Mouse (Mus musculus) liver, embryonic 16.5 days (tissue): Measurements from ENCODE around the gene Ercc4. TPM values are rescaled to one million over a fixed set of nuclear protein-coding genes. Genes with fewer than 3 reads are reported as not detected.

ENCODE experiments used
- ATAC-seq: fragments of 200-750 bp; cut with Nextera tagmentation; 2 replicates; pipeline ENCODE4 v1.8.0; 2017; ENCODE audit warnings: low read depth, mild to moderate bottlenecking, moderate number of reproducible peaks, moderate library complexity
- H3K27ac ChIP-seq: fragments of 300-500 bp; sonication (generic); 2 replicates; pipeline ENCODE4 v1.5.1; 2014; ENCODE audit warnings: mild to moderate bottlenecking, low read length
- H3K27me3 ChIP-seq: fragments of 300-500 bp; sonication (generic); 2 replicates; pipeline ENCODE4 v1.6.1; 2014; ENCODE audit warnings: low read depth, low read length, mixed read lengths; ENCODE audit not compliant: control insufficient read depth, insufficient read depth
- H3K36me3 ChIP-seq: fragments of 300-500 bp; sonication (generic); 2 replicates; pipeline ENCODE4 v1.6.1; 2014; ENCODE audit warnings: mild to moderate bottlenecking; ENCODE audit not compliant: control insufficient read depth, insufficient read depth
- H3K4me1 ChIP-seq: fragments of 300-500 bp; sonication (generic); 2 replicates; pipeline ENCODE4 v1.6.1; 2014; ENCODE audit warnings: low read depth, low read length, mixed read lengths; ENCODE audit not compliant: control insufficient read depth
- H3K4me2 ChIP-seq: fragments of 300-500 bp; sonication (generic); 2 replicates; pipeline ENCODE4 v1.6.1; 2014; ENCODE audit warnings: low read depth, low read length, mixed read lengths
- H3K4me3 ChIP-seq: fragments of 300-500 bp; sonication (generic); 2 replicates; pipeline ENCODE4 v1.5.1; 2014; ENCODE audit warnings: low read depth, mild to moderate bottlenecking, low read length
- H3K9ac ChIP-seq: fragments of 300-500 bp; sonication (generic); 2 replicates; pipeline ENCODE4 v1.6.1; 2014; ENCODE audit warnings: low read depth, low read length
- H3K9me3 ChIP-seq: fragments of 300-500 bp; sonication (generic); replicated peaks from 2 replicates; pipeline ENCODE4 v1.6.1; 2016; ENCODE audit warnings: low read length; ENCODE audit not compliant: control insufficient read depth
- WGBS: fragments of 180-500 bp; shearing (Covaris S2); extraction: QIAGEN DNeasy Blood & Tissue Kit; methylation state at CpG from one replicate; pipeline ENCODE4 v1.1.7; 2014; ENCODE audit not compliant: insufficient replicate concordance; 5-methylcytosine and 5-hydroxymethylcytosine counted together
- polyA plus RNA-seq: library from polyadenylated mRNA; unstranded; fragments of >200 nt; fragmentation: Nextera tagmentation; extraction: Ambion mirVana; gene quantifications from 2 replicates; pipeline ENCODE4 v1.2.1, GENCODE M21; 2015

The Ercc4 gene
- polyA plus RNA-seq, 1 experiment from 2014 or later, result 3.7 TPM

DNA sequence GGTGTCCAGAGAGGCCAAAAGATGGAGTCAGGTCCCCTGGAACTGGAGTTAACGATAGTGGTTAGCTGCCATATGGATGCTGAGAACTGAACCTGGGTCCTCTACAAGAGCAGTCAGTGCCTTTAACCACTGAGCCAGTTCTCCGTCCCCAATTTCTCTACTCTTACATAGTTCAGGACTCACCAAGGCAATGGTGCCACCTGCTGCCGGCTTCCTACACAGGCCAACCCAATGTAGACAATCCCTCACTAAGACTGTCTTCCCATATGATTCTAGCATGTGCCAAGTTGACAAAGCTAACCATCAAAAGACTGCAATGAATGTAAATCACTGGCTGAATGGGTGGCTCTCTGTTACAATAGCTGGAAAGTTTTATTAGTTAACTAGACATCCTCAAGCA lies 74.9 kb downstream of the Ercc4 start:
- WGBS, result 71% methylated on average over 3 of the region's 3 CpGs
- no peaks in the 10 kb centered on the region for H3K4me1 ChIP-seq
- H3K4me3 ChIP-seq, result no peak overlapping the region
- H3K9me3 ChIP-seq, result no peaks in the 10 kb centered on the region
- H3K36me3 ChIP-seq, result no peaks in the 10 kb centered on the region
- H3K27ac ChIP-seq, result no peak overlapping the region
- no peak overlapping the region for H3K9ac ChIP-seq
- no peak overlapping the region for H3K4me2 ChIP-seq
- no peak for ATAC-seq
- H3K27me3 ChIP-seq, result no peaks in the 10 kb centered on the region

GRCm38 (mm10) chr16:13189430-13190107 lies 80.1 kb downstream of the Ercc4 start:
- Histone ChIP-seq H3K27me3 (no peaks in the 10 kb centered on the region), H3K36me3 (no peaks in the 10 kb centered on the region), H3K4me2 (no peak overlapping the region), H3K9ac (no peak overlapping the region), H3K4me1 (no peaks in the 10 kb centered on the region), H3K27ac (peak overlapping the region; percentile 69), H3K9me3 (no peaks in the 10 kb centered on the region), H3K4me3 (no peak overlapping the region)
- peak; percentile 44; the same call in 1 of the 2 replicates for ATAC-seq
- 32% methylated on average over 12 of the region's 12 CpGs for WGBS

GRCm38 (mm10) chr16:13190471-13190870 lies 81.0 kb downstream of the Ercc4 start:
- 56% methylated on average over 5 of the region's 5 CpGs for WGBS
- Histone ChIP-seq H3K4me3 (no peak overlapping the region), H3K4me2 (no peak overlapping the region), H3K27me3 (no peaks in the 10 kb centered on the region), H3K27ac (peak overlapping the region; percentile 69), H3K9me3 (no peaks in the 10 kb centered on the region), H3K9ac (no peak overlapping the region), H3K4me1 (no peaks in the 10 kb centered on the region), H3K36me3 (no peaks in the 10 kb centered on the region)
- peak; percentile 79 for ATAC-seq

DNA sequence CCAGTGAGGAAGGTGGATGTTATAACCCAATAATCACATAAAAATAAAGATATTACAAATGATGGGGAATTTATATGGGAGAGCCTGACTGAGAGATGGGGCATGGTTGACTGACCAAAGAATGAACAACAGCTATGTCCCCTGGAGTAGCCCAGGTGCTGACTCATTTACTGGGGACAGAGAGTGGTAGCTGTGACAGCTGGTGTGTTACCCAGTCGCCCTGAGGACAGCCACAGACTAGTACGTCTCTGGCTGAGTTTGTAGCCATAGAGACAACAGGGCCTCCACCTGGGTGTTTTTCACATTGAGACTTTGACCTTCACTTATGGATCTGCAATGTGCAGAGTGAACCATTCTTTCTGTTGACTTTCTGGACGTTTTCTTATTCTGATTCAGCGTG lies 81.7 kb downstream of the Ercc4 start:
- Histone ChIP-seq H3K36me3 (no peaks in the 10 kb centered on the region), H3K9ac (no peak overlapping the region), H3K27me3 (no peaks in the 10 kb centered on the region), H3K4me3 (no peak overlapping the region), H3K27ac (peak overlapping the region; percentile 60), H3K4me1 (no peaks in the 10 kb centered on the region), H3K4me2 (no peak overlapping the region), H3K9me3 (no peaks in the 10 kb centered on the region)
- WGBS, result 40% methylated on average over 4 of the region's 4 CpGs
- ATAC-seq, result peak; percentile 46; the same call in 1 of the 2 replicates

DNA sequence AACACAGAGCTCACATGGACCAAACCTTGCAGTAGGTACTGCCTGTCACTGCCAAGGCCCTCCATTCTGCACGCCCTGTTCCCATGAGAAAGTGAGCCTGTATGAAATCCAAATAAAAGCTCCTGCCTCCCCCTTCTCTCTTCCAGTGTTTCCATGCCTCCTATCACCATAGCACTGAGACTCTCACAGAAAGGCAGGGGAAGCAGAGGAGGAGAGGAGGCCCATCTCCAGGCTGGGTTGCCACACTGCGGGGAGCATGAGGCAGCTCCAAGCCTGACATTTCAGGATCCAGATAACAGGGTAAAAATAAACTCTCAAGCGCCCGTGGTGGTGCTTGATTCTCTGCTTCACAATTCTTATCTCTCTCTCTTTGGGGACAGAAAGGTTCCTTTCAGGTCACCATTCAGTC lies 84.2 kb downstream of the Ercc4 start:
- no peaks in the 10 kb centered on the region for H3K27me3 ChIP-seq
- no peak overlapping the region for H3K4me2 ChIP-seq
- H3K36me3 ChIP-seq, result no peaks in the 10 kb centered on the region
- no peak overlapping the region for H3K4me3 ChIP-seq
- H3K4me1 ChIP-seq, result no peaks in the 10 kb centered on the region; the same call in 1 of the 2 replicates
- WGBS, result 32% methylated on average over 4 of the region's 4 CpGs
- no peak overlapping the region for H3K9ac ChIP-seq
- H3K9me3 ChIP-seq, result no peaks in the 10 kb centered on the region
- no peak overlapping the region for H3K27ac ChIP-seq
- no peak for ATAC-seq

GRCm38 (mm10) chr16:13194882-13195281 lies 85.4 kb downstream of the Ercc4 start:
- WGBS, result 69% methylated on average over 5 of the region's 5 CpGs
- ATAC-seq, result no peak

DNA sequence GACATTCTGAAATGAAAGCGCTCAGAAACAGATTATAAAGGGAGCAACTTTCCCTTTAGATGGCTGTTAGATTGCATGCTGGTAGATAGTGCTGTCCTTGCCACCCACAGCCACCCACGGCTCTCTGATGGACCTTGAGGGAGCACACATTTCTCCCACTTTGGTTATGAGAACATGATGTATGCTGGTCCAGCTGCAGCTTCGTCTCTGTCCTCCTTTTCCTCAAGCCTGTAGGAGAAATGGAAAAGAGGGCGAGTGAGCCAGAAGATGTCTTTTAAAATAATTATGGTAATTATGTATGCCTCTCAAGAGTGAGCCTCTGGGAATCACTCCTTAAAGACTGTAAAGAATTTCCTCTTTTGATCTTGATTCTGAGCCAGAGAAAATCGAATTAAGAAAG lies 87.1 kb downstream of the Ercc4 start:
- no peaks in the 10 kb centered on the region for H3K9me3 ChIP-seq
- no peaks in the 10 kb centered on the region for H3K27me3 ChIP-seq
- ATAC-seq, result no peak
- 47% methylated on average over 5 of the region's 5 CpGs for WGBS
- no peak overlapping the region for H3K9ac ChIP-seq
- no peaks in the 10 kb centered on the region; the same call in 1 of the 2 replicates for H3K4me1 ChIP-seq
- H3K36me3 ChIP-seq, result no peaks in the 10 kb centered on the region
- no peak overlapping the region for H3K27ac ChIP-seq
- no peak overlapping the region for H3K4me3 ChIP-seq
- H3K4me2 ChIP-seq, result no peak overlapping the region

More at GRCm38 (mm10) chr16:13194882-13195281, 85.4 kb downstream of the Ercc4 start:
- Histone ChIP-seq H3K27me3 (no peaks in the 10 kb centered on the region), H3K4me3 (no peak overlapping the region), H3K9me3 (no peaks in the 10 kb centered on the region), H3K4me1 (no peaks in the 10 kb centered on the region; the same call in 1 of the 2 replicates), H3K27ac (no peak overlapping the region), H3K36me3 (no peaks in the 10 kb centered on the region), H3K4me2 (no peak overlapping the region), H3K9ac (no peak overlapping the region)

GRCm38 (mm10) chr16:13197293-13197692 lies 87.8 kb downstream of the Ercc4 start:
- no peak for ATAC-seq
- no peak overlapping the region for H3K4me2 ChIP-seq
- H3K4me1 ChIP-seq, result no peaks in the 10 kb centered on the region; the same call in 1 of the 2 replicates
- no peaks in the 10 kb centered on the region for H3K27me3 ChIP-seq
- H3K27ac ChIP-seq, result no peak overlapping the region
- no peaks in the 10 kb centered on the region for H3K9me3 ChIP-seq
- no peak overlapping the region for H3K4me3 ChIP-seq
- H3K9ac ChIP-seq, result no peak overlapping the region
- H3K36me3 ChIP-seq, result no peaks in the 10 kb centered on the region
- WGBS, result 16% methylated on average over 5 of the region's 5 CpGs

GRCm38 (mm10) chr16:13199204-13199603 lies 89.7 kb downstream of the Ercc4 start:
- Histone ChIP-seq H3K9me3 (no peaks in the 10 kb centered on the region), H3K27ac (no peak overlapping the region), H3K9ac (no peak overlapping the region), H3K4me3 (no peak overlapping the region), H3K36me3 (no peaks in the 10 kb centered on the region), H3K4me1 (no peaks in the 10 kb centered on the region; the same call in 1 of the 2 replicates), H3K27me3 (no peaks in the 10 kb centered on the region), H3K4me2 (no peak overlapping the region)
- no peak for ATAC-seq
- 33% methylated on average over 2 of the region's 2 CpGs for WGBS
